Comparison of ENCODE assay signal across 9 mouse cellular contexts in the genomic region with DNA sequence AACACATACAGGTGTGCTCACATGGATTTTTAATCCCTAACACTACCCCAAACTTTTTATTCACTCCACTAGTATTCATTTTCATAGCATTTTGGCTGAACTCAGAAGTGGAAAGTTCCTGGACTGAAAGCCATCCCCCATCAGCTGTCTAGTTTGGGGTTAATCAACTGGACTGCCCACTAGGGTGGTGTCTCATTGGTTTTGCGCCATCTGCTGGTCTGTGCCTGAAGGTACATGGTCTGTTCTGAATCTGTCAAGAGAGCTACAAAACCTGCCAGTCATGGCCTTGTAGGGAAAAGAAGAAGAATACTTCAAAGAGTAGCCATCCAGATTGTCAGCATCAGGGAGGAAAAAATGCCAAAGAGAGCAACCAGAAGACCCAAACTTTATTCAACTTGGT.
DNase-seq lines count a peak whose midpoint lies in the region; ATAC-seq and TF ChIP-seq lines count a peak whose summit lies in the region.
"Had no signal": no experiment of that assay in that cellular context is flagged by ENCODE, and none has a peak within 500 bp of the region (broad histone marks: within the 10 kb centered on the region; RNA-seq: fewer than 3 reads in every experiment).

No protein-coding gene starts in this region.

- TF ChIP-seq RAD21 in MEL (IDR thresholded peaks at IDR 0.05; ENCODE audit: low read depth, low read length) = peak; percentile 19

- no peak for TF ChIP-seq POLR2A in MEL (IDR thresholded peaks at IDR 0.05; ENCODE audit: control insufficient read depth in 1 of 2, insufficient read depth in 1 of 2, low read depth in 1 of 2, low read length in 2 of 2, poor library complexity in 1 of 2)

- no peaks in the 10 kb centered on the region for H3K27me3 ChIP-seq in kidney, embryonic 16.5 days (ENCODE audit: insufficient read depth, low read length)
- H3K27me3 ChIP-seq in MEL (ENCODE audit: control insufficient read depth in 1 of 2, insufficient read depth in 2 of 2, low read length in 2 of 2) = no peaks in the 10 kb centered on the region
- H3K27me3 ChIP-seq in embryonic facial prominence, embryonic 14.5 days (replicated peaks; ENCODE audit: control insufficient read depth, insufficient read depth, low read length) = no peaks in the 10 kb centered on the region
- H3K27me3 ChIP-seq: liver, embryonic 15.5 days had no signal

- no peaks in the 10 kb centered on the region for H3K9me3 ChIP-seq in kidney, embryonic 16.5 days (ENCODE audit: low read length)
- H3K9me3 ChIP-seq in MEL (replicated peaks; ENCODE audit: insufficient read depth, low read length) = no peaks in the 10 kb centered on the region
- H3K9me3 ChIP-seq in embryonic facial prominence, embryonic 14.5 days (ENCODE audit: control insufficient read depth, low read length) = no peaks in the 10 kb centered on the region
- H3K9me3 ChIP-seq: liver, embryonic 15.5 days had no signal

- no peak overlapping the region for H3K27ac ChIP-seq in kidney, embryonic 16.5 days (ENCODE audit: low read length)
- no peak overlapping the region for H3K27ac ChIP-seq in MEL (ENCODE audit: control insufficient read depth, low read depth, low read length)
- no peak overlapping the region for H3K27ac ChIP-seq in embryonic facial prominence, embryonic 14.5 days (replicated peaks; ENCODE audit: low read depth, low read length)
- H3K27ac ChIP-seq: liver, embryonic 15.5 days had no signal

- no peak for TF ChIP-seq EP300 in MEL (IDR thresholded peaks at IDR 0.05; ENCODE audit: low read depth in 1 of 2, low read length in 2 of 2)

- no peak overlapping the region for H3K4me3 ChIP-seq in kidney, embryonic 16.5 days (ENCODE audit: low read length)
- no peak overlapping the region for H3K4me3 ChIP-seq in MEL (ENCODE audit: control insufficient read depth in 1 of 2, insufficient read depth in 1 of 2, low read depth in 2 of 2, low read length in 2 of 2)
- no peak overlapping the region for H3K4me3 ChIP-seq in embryonic facial prominence, embryonic 14.5 days (ENCODE audit: low read depth, low read length)
- H3K4me3 ChIP-seq: liver, embryonic 15.5 days had no signal

- no peaks in the 10 kb centered on the region for H3K36me3 ChIP-seq in kidney, embryonic 16.5 days (ENCODE audit: insufficient read depth, low read length)
- no peaks in the 10 kb centered on the region for H3K36me3 ChIP-seq in MEL (ENCODE audit: control insufficient read depth in 1 of 2, insufficient read depth in 2 of 2, low read length in 2 of 2)
- H3K36me3 ChIP-seq in embryonic facial prominence, embryonic 14.5 days (ENCODE audit: control insufficient read depth, insufficient read depth, low read length) = no peaks in the 10 kb centered on the region
- H3K36me3 ChIP-seq: liver, embryonic 15.5 days had no signal

- H3K4me2 ChIP-seq in kidney, embryonic 16.5 days (replicated peaks; ENCODE audit: low read depth, low read length) = no peak overlapping the region
- H3K4me2 ChIP-seq in embryonic facial prominence, embryonic 14.5 days (ENCODE audit: low read depth, low read length) = no peak overlapping the region
- H3K4me2 ChIP-seq: liver, embryonic 15.5 days had no signal

- no peaks in the 10 kb centered on the region for H3K79me2 ChIP-seq in MEL (ENCODE audit: control insufficient read depth, insufficient read depth, low read length, poor library complexity)

- peak; percentile 55 for DNase-seq in kidney, adult 18-20 months
- peak; percentile 39 for DNase-seq in MEL (ENCODE audit: low read depth, low spot score)
- peak; percentile 10 to 43 for DNase-seq in adrenal gland, postnatal 4 days (ENCODE audit: low spot score in 2 of 2)
- DNase-seq in embryonic facial prominence, embryonic 14.5 days (ENCODE audit: low spot score) = peak; percentile 48
- DNase-seq in kidney, postnatal 4 days = peak; percentile 79
- peak; percentile 34 for DNase-seq in ovary, adult 18-20 months (ENCODE audit: low spot score)
- DNase-seq in thymus, postnatal 4 days = peak; percentile 75

- no peaks in the 10 kb centered on the region for H3K4me1 ChIP-seq in kidney, embryonic 16.5 days (ENCODE audit: insufficient read depth, low read length)
- H3K4me1 ChIP-seq in MEL (ENCODE audit: control insufficient read depth in 1 of 2, insufficient read depth in 2 of 2, low read length in 2 of 2) = no peaks in the 10 kb centered on the region
- no peaks in the 10 kb centered on the region for H3K4me1 ChIP-seq in embryonic facial prominence, embryonic 14.5 days (ENCODE audit: control insufficient read depth, insufficient read depth, low read length)
- H3K4me1 ChIP-seq: liver, embryonic 15.5 days had no signal

- 4% methylated on average over 1 of the region's 1 CpGs for WGBS in kidney, embryonic 16.5 days
- WGBS in embryonic facial prominence, embryonic 14.5 days = 0% methylated on average over 1 of the region's 1 CpGs

- ATAC-seq in kidney, embryonic 16.5 days (ENCODE audit: low FRiP score, low TSS enrichment) = no peak
- no peak for ATAC-seq in embryonic facial prominence, embryonic 14.5 days (ENCODE audit: low read depth)

- H3K9ac ChIP-seq in kidney, embryonic 16.5 days (replicated peaks; ENCODE audit: low read length) = no peak overlapping the region
- H3K9ac ChIP-seq in MEL (ENCODE audit: control insufficient read depth, low read depth, low read length, poor library complexity, severe bottlenecking) = no peak overlapping the region
- no peak overlapping the region for H3K9ac ChIP-seq in embryonic facial prominence, embryonic 14.5 days (ENCODE audit: low read depth, low read length)
- H3K9ac ChIP-seq: liver, embryonic 15.5 days had no signal

- TF ChIP-seq CTCF in MEL (IDR thresholded peaks at IDR 0.05 in 2 of 3, conservative IDR thresholded peaks at IDR 0.05 in 1 of 3; ENCODE audit: control insufficient read depth in 1 of 3, insufficient read depth in 1 of 3, low read depth in 2 of 3, low read length in 3 of 3, poor library complexity in 1 of 3, severe bottlenecking in 1 of 3) = peak; percentile 40 to 52 (median 52); a peak in 5 of 6 replicates

TF ChIP-seq in MEL, 35 proteins besides CTCF, POLR2A, EP300 and RAD21:
- TF ChIP-seq ELF1 (IDR thresholded peaks at IDR 0.05; ENCODE audit: low read depth, low read length) = no peak
- no peak for TF ChIP-seq HCFC1 (IDR thresholded peaks at IDR 0.05; ENCODE audit: low read depth, low read length)
- peak; percentile 45 for TF ChIP-seq SMC3 (IDR thresholded peaks at IDR 0.05; ENCODE audit: low read depth, low read length)
- TF ChIP-seq USF1 (IDR thresholded peaks at IDR 0.05; ENCODE audit: low read depth, low read length) = no peak
- no peak for TF ChIP-seq MAZ (IDR thresholded peaks at IDR 0.05; ENCODE audit: low read depth, low read length)
- TF ChIP-seq ZKSCAN1 (IDR thresholded peaks at IDR 0.05; ENCODE audit: low read depth, low read length) = no peak

Comparison
In these comparisons a context has a peak if more than half of its experiments do, and no peak if none do; other contexts are left out.
1. DNase-seq: peak in every context shown above with its lines; median percentile 79 in kidney, postnatal 4 days; 75 in thymus, postnatal 4 days; 55 in kidney, adult 18-20 months; 48 in embryonic facial prominence, embryonic 14.5 days; 39 in MEL; 34 in ovary, adult 18-20 months; 26 in adrenal gland, postnatal 4 days.